Mouse (Mus musculus): ENCODE results near the gene Siae.

Siae gene

DNA sequence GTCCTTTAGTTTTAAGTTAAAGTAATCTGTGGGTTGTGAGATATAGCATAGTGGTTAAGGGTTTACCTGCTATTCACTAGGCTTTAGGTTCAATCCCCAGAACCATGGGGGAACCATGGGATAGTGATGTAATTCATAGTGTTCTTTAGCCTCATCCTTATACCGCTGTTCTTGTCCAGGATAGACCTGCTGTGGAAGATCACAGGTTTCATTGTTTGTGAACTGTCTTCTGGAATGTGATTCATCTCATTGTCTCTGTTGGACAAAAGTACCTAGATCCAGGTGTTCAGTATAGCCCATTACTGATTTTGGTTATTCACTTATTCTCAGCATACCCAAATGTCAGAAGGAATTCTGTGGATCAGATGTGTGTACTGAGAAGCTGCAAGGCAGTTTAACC, 71.8 kb downstream of the Siae start:
- no peak for DNase-seq

DNA sequence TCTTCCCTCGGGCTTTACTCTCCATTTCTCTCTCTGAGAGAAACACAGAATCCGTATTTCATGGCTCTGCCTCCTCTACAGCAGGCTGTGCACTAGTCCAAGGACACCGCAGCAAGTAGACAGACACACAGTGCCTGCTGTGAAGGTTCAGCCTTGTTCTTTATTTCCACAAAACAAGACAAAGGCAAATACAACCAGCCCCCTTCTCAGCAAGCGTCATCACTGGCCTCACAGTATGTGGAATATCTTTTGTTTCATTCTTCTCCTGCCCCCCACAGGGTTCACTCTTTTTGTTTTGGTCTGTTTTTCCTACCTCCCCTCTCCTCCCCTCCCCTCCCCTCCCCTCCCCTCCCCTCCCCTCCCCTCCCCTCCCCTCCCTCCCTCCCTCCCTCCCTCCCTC, 73.1 kb downstream of the Siae start:
- DNase-seq = no peak

DNA sequence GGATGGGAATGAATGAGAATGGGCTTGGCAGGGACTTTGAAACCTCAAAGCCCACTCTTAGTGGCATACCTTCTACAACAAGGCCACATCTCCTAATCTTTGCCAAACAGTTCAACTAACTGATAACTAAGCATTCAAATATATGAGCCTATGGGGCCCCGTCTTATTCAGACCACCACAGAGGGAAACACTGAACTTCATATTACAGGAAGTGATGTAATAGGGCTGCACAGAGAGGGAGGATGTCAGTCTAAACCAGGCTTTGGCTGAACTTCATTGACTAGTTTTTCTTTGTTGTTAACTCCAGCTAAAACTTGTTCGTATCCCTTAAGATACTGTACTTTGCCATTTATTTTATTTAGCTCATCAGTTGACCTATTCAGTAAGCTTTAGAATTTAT, 74.4 kb downstream of the Siae start:
- no peak for DNase-seq

DNA sequence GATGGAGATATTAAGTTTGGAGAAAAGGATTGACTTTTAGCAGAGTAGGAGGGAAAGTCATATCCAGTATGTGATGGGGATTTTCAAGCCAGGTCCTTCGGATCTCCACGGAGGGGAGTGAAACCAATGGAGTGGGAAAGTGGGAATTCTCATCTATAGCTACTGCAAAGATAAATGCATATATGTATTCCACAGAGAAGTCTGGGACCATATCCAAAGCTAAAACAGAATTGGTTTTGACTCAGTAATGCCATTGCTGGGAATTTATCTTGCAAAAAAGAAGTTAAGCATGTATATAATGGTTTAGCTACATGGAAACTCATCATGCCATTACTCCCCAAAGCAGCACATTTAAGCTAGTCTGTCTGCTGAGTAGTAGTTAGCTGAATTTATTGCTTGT, 76.8 kb downstream of the Siae start:
- no peak for DNase-seq

DNA sequence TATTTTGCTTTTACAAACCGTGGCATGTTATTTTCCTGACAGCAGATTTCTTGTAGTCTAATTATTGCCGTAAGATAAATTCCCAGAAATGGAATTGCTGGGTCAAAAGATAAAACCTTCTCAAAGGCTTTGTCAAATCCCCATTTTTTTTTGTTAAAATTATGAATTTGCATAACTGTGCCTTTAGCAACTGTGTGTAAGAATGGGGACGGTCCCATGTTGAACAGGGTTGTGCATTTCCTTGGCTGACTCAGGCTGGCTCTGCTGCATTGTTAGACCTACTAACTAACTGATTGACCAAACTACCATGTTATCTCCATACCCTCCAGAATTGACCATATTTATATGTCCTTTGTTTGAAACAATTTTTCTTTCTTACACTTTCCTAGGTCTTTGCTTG, 78.8 kb downstream of the Siae start:
- DNase-seq = no peak

DNA sequence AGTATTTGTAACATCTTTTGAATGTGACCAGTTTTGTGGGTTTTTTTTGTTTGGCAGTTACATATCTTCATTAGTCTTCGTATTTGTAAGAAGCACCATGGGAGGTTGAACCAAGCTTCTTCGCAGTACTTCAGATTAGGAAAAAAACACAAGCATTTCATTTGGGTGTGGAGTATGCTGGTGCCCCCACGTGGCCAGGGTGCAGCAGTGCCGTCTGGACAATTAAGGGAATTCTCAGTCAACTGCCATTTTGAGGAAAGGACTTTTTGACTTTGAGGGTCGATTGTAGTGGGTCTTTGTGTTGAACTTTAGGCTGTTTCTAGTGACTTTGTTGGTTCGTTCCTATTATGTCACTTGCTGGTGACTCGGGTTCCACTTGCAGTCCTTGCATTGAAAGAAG, 80.8 kb downstream of the Siae start:
- DNase-seq = peak; percentile 60

DNA sequence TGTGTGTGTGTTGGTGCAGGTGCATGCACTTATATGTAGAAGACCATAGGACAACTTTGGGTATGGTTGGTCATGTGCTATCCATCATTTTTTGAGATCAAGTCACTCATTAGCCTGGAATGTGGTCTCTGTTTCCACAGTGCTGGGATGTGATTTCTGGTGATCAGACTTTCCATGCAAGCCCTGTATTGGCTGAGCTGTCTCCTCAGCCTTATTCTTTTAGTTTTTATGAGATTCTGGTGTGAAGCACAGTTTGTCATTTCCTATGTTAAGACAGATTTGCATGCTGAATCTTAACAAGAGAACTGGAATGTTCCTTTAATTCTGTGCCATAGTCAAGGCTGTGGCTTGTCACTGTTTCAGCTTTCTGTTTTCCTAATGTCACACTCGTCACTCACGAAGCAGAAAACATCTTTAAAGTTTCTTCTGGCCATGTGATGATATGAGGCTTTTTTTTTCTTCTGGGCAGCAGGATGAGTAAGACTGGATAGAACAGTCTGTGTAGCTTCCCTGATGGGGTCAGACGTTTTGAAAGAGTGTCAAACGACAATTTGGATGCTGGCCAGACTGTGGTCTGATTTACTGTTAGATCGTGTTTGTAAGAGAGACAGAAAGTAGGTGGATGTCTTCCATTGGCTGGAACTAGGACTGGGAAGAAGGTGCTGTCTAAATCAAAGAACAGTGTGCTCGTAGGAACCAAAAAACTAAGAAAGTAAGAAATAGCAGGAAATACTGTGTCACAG, 81.5 kb downstream of the Siae start:
- DNase-seq = peak; percentile 40

DNA sequence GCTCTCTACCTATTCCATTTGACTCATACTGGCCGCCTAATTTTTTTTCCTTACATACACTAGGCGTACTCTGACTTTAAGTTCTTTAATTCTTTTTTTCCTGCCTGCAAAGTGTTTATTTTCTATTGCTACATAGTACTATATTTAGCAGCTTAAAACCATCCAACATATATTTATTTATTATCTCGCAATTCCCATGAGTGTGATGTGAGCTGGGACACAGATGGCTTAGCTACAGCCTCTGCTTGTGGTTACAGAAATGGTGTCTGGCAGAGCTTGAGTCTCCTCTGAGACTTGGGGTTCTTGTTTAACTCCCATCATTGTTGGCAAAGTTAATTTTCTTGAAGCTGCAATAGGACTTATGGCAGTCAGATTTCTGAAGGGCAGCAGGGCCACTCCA, 83.2 kb downstream of the Siae start:
- no peak for DNase-seq

DNA sequence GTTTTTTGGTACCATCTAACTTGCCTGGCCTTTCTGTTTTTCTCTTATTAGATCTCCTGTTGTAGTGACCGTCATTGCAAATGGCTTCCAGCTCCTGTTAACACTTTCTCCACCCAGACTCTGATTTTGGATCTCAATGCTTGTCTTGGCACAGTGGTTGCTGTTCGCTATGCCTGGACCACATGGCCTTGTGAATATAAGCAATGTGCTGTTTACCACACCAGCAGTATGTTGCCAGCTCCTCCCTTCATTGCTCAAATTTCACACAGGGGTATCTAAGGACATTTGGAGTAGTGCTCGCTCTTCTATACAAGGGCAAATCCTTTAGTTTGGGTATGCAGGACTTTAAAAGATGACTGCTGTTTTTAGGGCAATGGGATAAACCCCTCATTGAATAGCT, 90.7 kb downstream of the Siae start:
- DNase-seq = no peak

DNA sequence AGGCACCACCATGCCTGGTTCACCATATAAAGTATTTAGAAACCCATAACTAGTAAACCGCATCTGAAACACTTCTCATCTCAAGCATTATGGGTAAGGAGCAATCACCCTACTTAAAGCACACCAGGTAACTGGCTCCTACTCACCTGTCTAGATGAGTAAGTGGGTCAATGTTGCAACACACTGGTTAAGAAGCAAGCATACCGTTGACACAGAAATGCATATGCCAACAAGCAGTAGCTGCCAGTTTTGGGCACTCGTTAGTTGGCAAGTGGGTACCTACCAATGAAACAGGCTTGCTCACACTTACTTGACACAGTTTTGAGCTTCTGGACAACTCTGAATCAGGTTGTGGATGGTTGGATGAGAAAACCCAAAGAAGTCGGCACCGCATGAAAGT, 95.1 kb downstream of the Siae start:
- DNase-seq = no peak

DNA sequence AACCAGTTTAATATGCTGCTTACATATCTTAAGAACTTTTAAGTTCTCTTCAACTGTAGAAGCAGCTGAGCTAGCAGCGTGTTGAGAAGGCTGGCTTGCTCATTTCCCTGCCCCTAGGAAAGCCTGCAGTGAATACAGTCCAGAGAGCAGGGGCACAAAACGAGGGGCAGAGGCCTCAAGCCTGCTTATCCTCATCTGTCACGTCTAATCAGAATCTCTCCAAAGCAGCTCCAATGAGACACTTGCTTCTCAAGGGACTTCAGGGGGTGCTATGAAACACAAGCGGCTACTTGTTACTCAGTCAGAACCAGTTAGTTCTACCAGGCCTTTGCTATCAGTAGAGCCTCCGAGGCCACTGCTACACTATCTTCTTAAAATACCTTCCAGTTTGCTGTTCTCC, 98.3 kb downstream of the Siae start:
- no peak for DNase-seq

DNA sequence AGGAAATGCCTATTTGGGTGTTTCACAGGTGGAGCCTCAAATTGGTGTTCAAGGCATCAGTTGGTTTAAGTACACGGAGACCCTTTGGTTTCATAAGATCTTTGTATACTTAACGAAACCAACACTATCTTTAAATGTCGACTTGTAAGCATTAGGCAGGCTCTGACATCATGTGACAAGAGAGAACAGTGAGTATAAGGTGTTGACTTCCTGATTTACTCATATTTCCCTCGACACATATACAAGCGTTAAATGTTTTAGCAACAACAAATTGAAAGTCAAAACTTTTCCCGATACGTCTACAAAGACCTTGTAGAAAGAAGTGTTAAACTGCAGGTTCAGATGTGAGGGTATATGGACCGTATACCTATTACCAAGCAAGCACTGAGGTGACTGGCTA, 100.5 kb downstream of the Siae start:
- DNase-seq = no peak

DNA sequence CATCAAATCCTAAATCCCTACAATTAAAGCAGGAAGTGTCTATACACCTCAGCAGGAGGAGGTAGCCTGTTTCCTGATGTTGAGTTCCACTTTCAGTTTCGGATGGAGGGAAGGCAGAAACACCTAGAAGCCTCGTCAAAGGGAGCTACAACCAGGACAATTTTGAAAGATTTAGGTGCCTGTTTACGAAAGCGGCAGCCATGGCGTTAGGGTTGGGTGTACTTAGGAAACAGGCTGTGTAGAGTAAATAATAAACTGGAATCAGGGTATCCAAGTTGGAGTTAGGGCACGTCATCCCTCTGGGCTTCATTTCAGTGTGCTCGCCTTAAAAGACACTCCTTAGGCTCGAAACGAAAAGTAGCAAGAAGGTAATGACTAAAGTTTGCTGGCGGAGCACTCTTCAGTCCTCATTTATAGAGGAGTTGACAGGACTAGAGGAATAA, 101.0 kb downstream of the Siae start:
- DNase-seq = peak; percentile 14

DNA sequence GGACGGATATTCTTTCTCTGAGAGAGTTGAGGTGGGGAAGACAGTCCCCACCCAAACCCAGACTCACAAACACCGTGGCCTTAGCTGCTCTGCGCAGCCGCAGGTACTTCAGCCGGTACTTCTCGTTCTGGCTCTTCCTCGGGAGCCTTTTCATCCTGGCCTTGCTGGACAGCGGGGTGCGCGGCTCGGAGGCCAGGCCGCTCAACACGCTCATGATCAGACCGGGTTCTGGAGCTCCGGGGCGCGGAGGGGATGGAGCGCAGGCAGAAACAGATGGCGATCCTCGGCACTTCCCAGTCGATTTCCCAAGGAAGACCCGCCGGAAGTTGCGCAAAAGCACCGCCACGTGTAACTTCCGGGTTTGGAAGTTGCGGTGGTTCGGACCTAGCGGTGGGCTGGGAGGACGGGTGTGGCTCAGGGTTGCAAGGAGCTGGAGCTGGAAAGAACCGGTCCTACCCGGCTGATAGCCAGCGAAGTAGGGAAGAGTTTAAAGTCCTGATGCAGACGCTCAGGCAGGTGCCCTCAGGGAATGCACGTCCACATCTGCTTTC, 101.5 kb downstream of the Siae start, which contains the start of gene Tbrg1:
TSS of gene Tbrg1 (minus strand) at position 382 of the 551 bp plus-strand sequence.
- peak; percentile 91 for DNase-seq

DNA sequence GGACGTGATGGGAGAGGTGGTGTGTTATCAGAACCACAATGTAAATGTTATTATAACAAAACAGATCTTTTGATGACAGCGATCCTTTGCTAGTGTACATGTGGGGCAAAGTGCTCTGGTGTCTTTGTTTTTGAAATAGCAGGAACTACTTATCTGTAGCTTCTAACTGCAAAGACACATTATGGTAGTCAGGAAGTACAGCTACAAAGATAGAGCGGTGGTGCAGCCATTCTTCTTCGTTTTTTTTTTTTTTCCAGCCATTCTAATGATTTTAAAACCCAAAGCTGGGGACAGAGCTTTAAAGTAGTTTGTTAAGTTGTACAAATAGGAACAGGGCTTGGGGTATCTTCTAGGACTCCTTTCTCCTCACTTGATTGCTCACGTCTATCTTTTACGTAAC, 103.9 kb downstream of the Siae start:
- DNase-seq = no peak

DNA sequence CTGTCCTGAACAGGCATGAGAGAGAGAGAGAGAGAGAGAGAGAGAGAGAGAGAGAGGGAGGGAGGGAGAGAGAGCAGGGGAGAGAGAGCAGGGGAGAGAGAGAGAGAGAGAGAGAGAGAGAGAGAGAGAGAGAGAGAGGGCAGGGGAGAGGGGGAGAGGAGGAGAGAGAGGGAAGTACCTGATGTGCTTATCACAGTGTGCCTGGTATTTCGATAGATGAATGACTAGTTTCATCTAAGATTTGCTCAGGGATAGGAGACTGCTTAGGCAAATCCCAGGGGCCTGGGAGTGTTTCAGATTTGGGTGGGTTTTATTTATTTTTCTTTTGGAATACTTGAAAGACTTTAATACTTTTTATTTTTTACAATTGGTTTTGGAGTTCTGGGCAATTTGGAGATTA, 107.7 kb downstream of the Siae start:
- no peak for DNase-seq

DNA sequence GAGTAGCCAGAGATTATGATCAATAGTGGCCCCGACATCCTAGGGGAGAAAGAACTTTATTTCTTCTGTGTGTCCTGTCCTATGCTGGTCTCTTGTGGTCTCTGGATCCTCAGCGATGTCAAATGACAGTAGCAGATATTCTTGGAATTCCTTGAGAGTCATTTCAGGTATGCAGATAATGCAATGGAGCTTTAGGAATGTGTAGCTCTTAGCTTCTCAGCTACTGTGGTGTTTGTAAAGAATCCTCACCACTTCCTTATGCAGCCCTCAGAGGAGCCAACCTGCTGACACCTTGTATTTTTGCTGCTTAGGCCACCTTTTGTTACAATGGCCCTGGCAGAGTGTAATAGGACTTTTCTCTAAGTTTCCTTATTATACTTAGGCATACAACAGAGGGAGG, 109.1 kb downstream of the Siae start:
- no peak for DNase-seq

DNA sequence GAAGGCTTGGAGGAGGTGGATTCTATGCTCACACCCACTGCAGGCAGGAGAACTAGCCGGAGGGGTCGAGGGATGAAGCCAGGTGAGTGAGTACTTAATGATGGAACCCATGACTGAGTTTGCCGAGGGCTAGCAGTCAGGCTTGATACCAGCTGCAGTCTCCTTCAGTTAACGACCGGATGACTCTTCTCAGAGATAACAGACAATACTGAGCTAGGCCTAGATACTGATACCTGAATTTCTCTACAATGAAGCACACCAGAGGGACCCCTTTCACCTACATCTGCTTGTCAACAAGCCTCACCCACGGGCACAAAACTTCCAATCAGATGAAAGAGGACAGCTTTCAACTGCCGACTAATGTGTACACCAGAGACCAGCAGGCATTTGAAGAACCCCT, 110.5 kb downstream of the Siae start:
- DNase-seq = no peak

DNA sequence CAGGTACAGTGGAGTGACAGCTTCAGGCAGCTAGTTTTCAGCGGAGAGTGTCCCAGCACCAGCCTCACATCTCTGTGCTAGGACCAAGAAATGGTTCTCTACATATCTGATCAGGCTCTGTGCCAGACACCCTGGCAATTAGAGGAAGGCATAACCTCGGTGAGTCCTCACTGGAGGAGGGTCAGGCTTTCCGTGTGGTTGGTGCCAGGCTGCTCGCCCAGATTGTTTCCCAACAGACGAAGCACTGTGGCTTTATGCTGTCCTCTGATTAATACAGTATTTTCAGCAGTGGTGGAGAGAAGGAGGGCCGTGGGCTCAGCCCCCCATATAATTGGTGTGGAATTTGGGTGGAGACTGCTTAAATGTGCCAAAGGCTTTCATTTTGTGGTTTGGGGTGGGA, 113.6 kb downstream of the Siae start, which contains the start of gene Panx3:
TSS of gene Panx3 (minus strand) at position 121 of the 400 bp plus-strand sequence.
- no peak for DNase-seq

DNA sequence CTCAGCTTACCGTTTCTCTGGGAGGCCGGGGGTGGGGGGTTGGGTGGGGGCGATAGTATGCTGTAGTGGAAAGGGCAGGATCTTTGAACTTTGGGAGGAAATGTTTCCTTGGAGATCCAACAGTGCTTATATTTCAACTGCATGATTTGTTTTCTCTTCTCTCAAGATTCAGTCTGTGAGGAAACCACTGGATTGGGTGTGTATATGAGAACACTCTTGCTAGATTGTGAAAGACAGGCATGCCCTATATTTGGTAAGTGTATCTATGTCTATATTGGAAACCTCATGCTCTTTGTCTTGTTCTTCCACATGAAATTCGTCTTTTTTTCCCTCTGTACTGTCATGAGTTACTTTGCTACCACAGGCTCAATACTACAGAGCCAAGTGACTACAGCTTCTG, 114.2 kb downstream of the Siae start:
- DNase-seq = no peak

DNA sequence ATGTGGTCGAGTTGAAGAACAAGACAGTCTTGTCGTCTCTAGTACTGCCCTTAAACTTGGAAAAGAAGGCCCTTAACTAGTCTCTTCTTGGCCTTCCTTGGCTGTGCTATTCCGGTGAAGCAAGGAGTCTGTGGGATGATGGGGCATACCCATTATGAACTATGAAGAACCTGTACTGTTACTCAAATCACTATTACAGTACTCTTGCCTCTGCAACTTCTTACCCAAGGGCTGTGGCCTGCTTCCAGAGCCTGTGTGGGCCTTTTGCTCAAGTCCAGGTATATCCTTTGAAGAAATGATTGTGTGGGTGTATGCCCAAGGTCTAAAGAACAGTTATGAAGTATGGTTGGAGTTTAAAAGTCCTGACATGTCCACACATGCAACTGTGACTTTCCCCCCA, 114.8 kb downstream of the Siae start:
- no peak for DNase-seq

DNA sequence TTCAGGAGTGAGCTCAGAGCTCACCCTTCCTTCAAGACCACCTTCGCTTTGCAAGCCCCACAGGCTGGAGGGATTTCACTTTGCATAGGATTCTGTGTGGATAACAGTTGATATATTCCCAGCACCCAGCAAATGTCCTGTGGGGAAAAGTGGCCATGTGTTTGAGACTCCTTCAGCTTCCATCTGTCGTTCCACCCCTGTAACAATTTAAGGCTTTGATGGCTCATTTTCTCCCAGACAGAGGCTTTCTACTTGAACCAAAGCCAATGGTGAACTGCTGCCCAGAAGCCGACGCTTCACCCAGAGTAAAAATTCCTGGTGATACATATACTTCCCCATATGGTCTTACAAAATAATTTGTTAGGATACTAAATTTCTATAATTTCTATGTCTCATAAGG, 119.8 kb downstream of the Siae start:
- no peak for DNase-seq

DNA sequence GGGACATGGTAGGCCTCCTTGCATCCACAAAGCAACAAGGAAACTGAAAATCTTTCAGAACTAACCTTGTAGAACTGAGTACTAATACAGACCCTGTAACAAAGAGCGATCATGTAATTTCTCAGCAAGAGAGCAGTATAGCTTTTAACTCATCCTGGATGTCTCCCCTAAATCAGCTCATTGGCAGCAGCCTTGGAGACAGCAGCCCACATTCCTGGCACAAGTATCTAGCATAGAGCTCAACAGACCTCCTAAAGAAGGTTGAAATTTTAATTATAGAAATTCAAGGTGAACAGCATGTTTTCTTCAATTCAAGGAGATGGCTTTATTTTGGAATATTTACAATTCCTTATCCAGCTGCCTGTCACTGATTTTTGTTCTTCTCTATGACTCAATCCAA, 125.6 kb downstream of the Siae start:
- DNase-seq = no peak

DNA sequence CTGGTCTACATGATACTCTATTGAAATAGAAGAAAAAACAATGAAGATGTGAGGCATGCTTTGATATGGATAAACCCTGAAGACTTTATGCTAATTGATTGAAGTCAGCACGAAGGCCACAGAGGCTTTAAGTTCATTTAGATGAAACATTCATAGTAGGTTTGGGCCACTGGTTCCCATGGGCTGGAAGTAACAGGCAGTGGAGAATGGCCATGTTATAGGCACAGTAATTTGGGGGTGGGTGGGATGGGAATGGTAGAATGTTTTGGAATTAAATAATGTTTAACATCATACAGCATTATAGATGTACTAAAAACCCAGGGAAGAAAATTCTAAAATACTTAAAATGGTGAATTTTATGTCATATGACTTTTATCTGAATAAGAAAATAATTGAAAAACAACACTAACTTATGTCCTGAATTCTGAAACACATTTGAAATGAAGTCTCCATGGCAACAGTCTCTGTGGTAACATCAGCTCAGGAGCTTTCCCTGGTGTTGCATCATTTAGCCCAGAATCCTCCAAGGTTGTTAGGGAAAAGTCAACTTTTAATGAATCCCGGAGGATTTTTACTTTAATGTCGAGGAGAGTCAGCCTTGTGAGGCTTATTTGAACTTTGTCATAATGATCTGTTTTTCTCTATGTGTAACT, 131.9 kb downstream of the Siae start:
- DNase-seq = no peak

DNA sequence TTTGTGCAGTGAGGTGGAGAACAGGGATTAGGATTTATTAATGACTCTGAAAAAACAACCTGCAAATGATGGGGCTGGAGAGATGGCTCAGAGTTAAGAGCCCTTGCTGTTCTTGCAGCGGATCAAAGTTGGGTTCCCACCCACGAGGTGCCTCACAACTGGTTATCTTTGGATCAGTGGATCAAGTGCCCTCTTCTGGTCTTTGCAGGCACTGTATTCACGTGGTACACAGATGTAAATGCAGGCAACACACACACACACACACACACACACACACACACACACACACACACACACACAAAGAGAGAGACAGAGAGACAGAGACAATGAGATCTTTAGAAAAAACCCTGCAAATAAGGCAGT, 132.4 kb downstream of the Siae start:
- DNase-seq = no peak
